7 mouse cellular contexts compared by ENCODE assay signal in the genomic region with DNA sequence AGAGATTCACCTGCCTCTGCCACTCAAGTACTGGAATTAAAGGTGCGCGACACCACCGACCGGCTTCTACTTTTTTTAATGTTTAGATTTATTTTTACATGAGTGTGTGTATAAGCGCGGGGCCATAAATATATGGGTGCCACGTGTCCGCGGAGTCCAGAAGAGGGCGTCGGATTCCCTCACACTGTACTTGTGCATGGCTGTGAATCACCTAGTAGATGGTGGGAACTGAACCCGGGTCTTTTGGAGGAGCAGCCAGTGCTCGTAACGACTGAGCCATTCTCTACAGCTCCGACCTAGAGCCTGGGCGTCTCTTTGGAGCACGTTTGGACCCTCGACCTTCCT. TPM values are rescaled to one million over a fixed set of nuclear protein-coding genes. Genes with fewer than 3 reads are reported as not detected.
DNase-seq lines count a peak whose midpoint lies in the region; ATAC-seq lines count a peak whose summit lies in the region.

No protein-coding gene starts in this region.

- peak; percentile 50 for DNase-seq in right cerebral cortex, postnatal 14 days
- DNase-seq in right cerebral cortex, postnatal 25 days, result no peak
- no peak for DNase-seq in cerebellum, postnatal 36 days
- no peak for DNase-seq in layer of hippocampus, adult 11-12 months (ENCODE audit: low spot score)

- peaks cover 39% of the 10 kb centered on the region for H3K36me3 ChIP-seq in erythroblast, embryonic 14.5 days (ENCODE audit: control insufficient read depth)
- peaks cover 5% of the 10 kb centered on the region; the same call in 1 of the 2 replicates for H3K36me3 ChIP-seq in limb, embryonic 13.5 days

- peak overlapping the region; percentile 73 for H3K4me3 ChIP-seq in erythroblast, embryonic 14.5 days (replicated peaks)
- peak overlapping the region; percentile 67 for H3K4me3 ChIP-seq in limb, embryonic 13.5 days

- H3K4me2 ChIP-seq in limb, embryonic 13.5 days (replicated peaks), result peak overlapping the region; percentile 70

- ATAC-seq in limb, embryonic 13.5 days (ENCODE audit: low FRiP score, low read depth), result peak; percentile 54
- ATAC-seq in neutrophil, adult 5-6 weeks (ENCODE audit: extremely low read depth, insufficient number of reproducible peaks, low FRiP score, poor library complexity, severe bottlenecking), result 0 out of 2 replicates have a peak, but pooled peaks have one; percentile 13

- H3K27ac ChIP-seq in limb, embryonic 13.5 days, result no peak overlapping the region; the same call in 1 of the 2 replicates

- H3K27me3 ChIP-seq in erythroblast, embryonic 14.5 days (ENCODE audit: control insufficient read depth), result peaks cover 5% of the 10 kb centered on the region; the same call in 1 of the 2 replicates
- H3K27me3 ChIP-seq in limb, embryonic 13.5 days, result peaks cover 16% of the 10 kb centered on the region

- WGBS in limb, embryonic 13.5 days, result 1% methylated on average over 18 of the region's 18 CpGs

- H3K9ac ChIP-seq in limb, embryonic 13.5 days, result peak overlapping the region; percentile 78; the same call in 1 of the 2 replicates

- peaks cover 53% of the 10 kb centered on the region for H3K4me1 ChIP-seq in erythroblast, embryonic 14.5 days (ENCODE audit: control insufficient read depth)
- H3K4me1 ChIP-seq in limb, embryonic 13.5 days, result peaks cover 8% of the 10 kb centered on the region

- H3K9me3 ChIP-seq in erythroblast, embryonic 14.5 days (ENCODE audit: control insufficient read depth, low read length), result peaks cover 2% of the 10 kb centered on the region; the same call in 1 of the 2 replicates
- no peaks in the 10 kb centered on the region for H3K9me3 ChIP-seq in limb, embryonic 13.5 days

RNA-seq across cellular contexts. Expression of a gene that starts 0.4 kb away (rescaled TPM):
- polyA plus RNA-seq in erythroblast, embryonic 14.5 days (2012), result 0.32 and 0.37 TPM in 2 replicates
- 4.9 and 6.2 TPM in 2 replicates for polyA plus RNA-seq in limb, embryonic 13.5 days (2015; fragmentation: Nextera tagmentation; extraction: Ambion mirVana)
- total RNA-seq in neutrophil, adult 5-6 weeks (2017), result 3.1 and 3.7 TPM in 2 replicates

RNA-seq across cellular contexts. Expression of a gene that starts 8.1 kb away (rescaled TPM):
- polyA plus RNA-seq in erythroblast, embryonic 14.5 days (2012), result 80.2 and 112 TPM in 2 replicates
- polyA plus RNA-seq in limb, embryonic 13.5 days (2015; fragmentation: Nextera tagmentation; extraction: Ambion mirVana), result 6.2 and 6.3 TPM in 2 replicates
- total RNA-seq in neutrophil, adult 5-6 weeks (2017), result not detected in 2 replicates

RNA-seq across cellular contexts. Expression of a gene that starts 18.4 kb away (rescaled TPM):
- polyA plus RNA-seq in erythroblast, embryonic 14.5 days (2012), result 0.05 and 0.06 TPM in 2 replicates
- 8.5 and 9.1 TPM in 2 replicates for polyA plus RNA-seq in limb, embryonic 13.5 days (2015; fragmentation: Nextera tagmentation; extraction: Ambion mirVana)
- total RNA-seq in neutrophil, adult 5-6 weeks (2017), result 0.25 TPM in 1 of 2 replicates, not detected in the other

RNA-seq across cellular contexts. Expression of a gene that starts 27.8 kb away (rescaled TPM):
- 0.10 TPM in 2 replicates for polyA plus RNA-seq in erythroblast, embryonic 14.5 days (2012)
- 41.3 and 46.5 TPM in 2 replicates for polyA plus RNA-seq in limb, embryonic 13.5 days (2015; fragmentation: Nextera tagmentation; extraction: Ambion mirVana)
- total RNA-seq in neutrophil, adult 5-6 weeks (2017), result 1.6 TPM in 1 of 2 replicates, not detected in the other

RNA-seq across cellular contexts. Expression of a gene that starts 27.9 kb away (rescaled TPM):
- polyA plus RNA-seq in erythroblast, embryonic 14.5 days (2012), result not detected in 2 replicates
- polyA plus RNA-seq in limb, embryonic 13.5 days (2015; fragmentation: Nextera tagmentation; extraction: Ambion mirVana), result 5.1 and 6.2 TPM in 2 replicates
- not detected in 2 replicates for total RNA-seq in neutrophil, adult 5-6 weeks (2017)

Comparison
In these comparisons a context has a peak if more than half of its experiments do, and no peak if none do; other contexts are left out.
1. RNA of a gene that starts 8.1 kb away (polyA plus RNA-seq): 80.2 to 112 TPM in erythroblast, embryonic 14.5 days; 6.2 to 6.3 TPM in limb, embryonic 13.5 days; every median in the first group is over 10 times any median in the second.